Mouse (Mus musculus): ENCODE measurements around the gene Pias4. TPM values are rescaled to one million over a fixed set of nuclear protein-coding genes. Genes with fewer than 3 reads are reported as not detected.

Gene Pias4
- total and polyA plus RNA-seq, 3 experiments: 21.0 to 40.4 TPM; not detected in 1

DNA sequence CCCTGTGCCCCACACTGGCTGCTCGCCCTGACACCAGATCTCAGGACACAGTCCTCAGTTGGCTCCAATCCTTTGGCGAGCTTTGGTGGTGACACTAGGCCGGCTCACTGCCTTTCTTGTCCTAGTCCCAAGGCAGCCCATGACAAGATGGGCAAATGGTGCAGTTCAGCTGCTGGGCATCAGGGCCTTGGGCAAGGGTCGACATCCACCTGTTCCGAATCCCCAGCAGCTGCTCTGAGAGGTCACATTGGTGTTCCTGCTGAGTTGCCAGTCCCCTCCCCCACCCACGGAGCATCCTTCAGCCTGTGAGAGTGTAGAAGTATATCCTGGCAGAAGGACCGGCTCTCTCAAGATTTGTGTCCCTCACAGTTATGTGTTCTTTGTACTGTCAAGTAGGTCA lies 47.1 kb downstream of the Pias4 start:
- no peak for DNase-seq (ENCODE audit: low read depth, low spot score)
- H3K4me3 ChIP-seq (ENCODE audit: control insufficient read depth in 1 of 2, insufficient read depth in 1 of 2, low read depth in 2 of 2, low read length in 2 of 2): no peak overlapping the region
- H3K9ac ChIP-seq (ENCODE audit: control insufficient read depth, low read depth, low read length, poor library complexity, severe bottlenecking): no peak overlapping the region
- no peaks in the 10 kb centered on the region for H3K4me1 ChIP-seq (ENCODE audit: control insufficient read depth in 1 of 2, insufficient read depth in 2 of 2, low read length in 2 of 2)
- no peak overlapping the region for H3K27ac ChIP-seq (ENCODE audit: control insufficient read depth, low read depth, low read length)
- H3K36me3 ChIP-seq (ENCODE audit: control insufficient read depth in 1 of 2, insufficient read depth in 2 of 2, low read length in 2 of 2): no peaks in the 10 kb centered on the region; a peak in 2 of 4 replicates
- TF ChIP-seq ZNF384 (IDR thresholded peaks at IDR 0.05; ENCODE audit: low read depth, low read length): no peak
- TF ChIP-seq USF2 (IDR thresholded peaks at IDR 0.05; ENCODE audit: borderline replicate concordance in 1 of 2, insufficient read depth in 1 of 2, low read depth in 1 of 2, low read length in 2 of 2): no peak
- no peak for TF ChIP-seq HCFC1 (IDR thresholded peaks at IDR 0.05; ENCODE audit: low read depth, low read length)
- no peak for TF ChIP-seq CHD2 (IDR thresholded peaks at IDR 0.05; ENCODE audit: low read length)
- no peak for TF ChIP-seq MAX (IDR thresholded peaks at IDR 0.05; ENCODE audit: low read length)
- no peak for TF ChIP-seq CHD1 (IDR thresholded peaks at IDR 0.05; ENCODE audit: low read depth, low read length)
- no peak for TF ChIP-seq ZC3H11A (IDR thresholded peaks at IDR 0.05; ENCODE audit: low read depth, low read length)
- TF ChIP-seq GABPA (IDR thresholded peaks at IDR 0.05; ENCODE audit: low read depth, low read length): no peak
- TF ChIP-seq TCF12 (IDR thresholded peaks at IDR 0.05; ENCODE audit: low read depth, low read length): no peak
- no peak for TF ChIP-seq ZKSCAN1 (IDR thresholded peaks at IDR 0.05; ENCODE audit: low read depth, low read length)
- no peak for TF ChIP-seq SMC3 (IDR thresholded peaks at IDR 0.05; ENCODE audit: low read depth, low read length)
- no peak for TF ChIP-seq TBP (IDR thresholded peaks at IDR 0.05; ENCODE audit: low read depth, low read length)
- H3K9me3 ChIP-seq (replicated peaks; ENCODE audit: insufficient read depth, low read length): no peaks in the 10 kb centered on the region
- H3K27me3 ChIP-seq (ENCODE audit: control insufficient read depth in 1 of 2, insufficient read depth in 2 of 2, low read length in 2 of 2): no peaks in the 10 kb centered on the region
- no peaks in the 10 kb centered on the region for H3K79me2 ChIP-seq (ENCODE audit: control insufficient read depth, insufficient read depth, low read length, poor library complexity)

DNA sequence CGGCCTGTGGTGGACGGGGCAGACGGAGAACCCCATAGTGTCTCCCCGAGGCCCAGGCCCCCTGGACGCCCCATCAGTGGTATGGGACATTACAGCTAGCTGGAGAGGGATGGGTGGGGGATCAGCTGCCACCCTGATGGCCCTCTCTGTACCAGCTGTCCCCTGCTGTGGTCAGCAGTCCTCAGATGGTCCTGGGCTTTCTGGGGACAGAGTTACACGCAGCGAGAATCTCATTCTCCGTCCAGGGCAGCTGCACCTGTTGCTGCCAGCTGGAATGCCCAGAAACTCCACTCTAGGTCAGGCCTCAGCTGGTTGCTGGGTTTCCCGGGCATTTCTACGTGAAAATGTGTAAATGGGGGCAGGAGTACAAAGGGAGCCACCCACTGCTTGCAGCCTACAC lies 48.1 kb downstream of the Pias4 start:
- no peak for DNase-seq (ENCODE audit: low read depth, low spot score)
- H3K4me3 ChIP-seq (ENCODE audit: control insufficient read depth in 1 of 2, insufficient read depth in 1 of 2, low read depth in 2 of 2, low read length in 2 of 2): no peak overlapping the region
- H3K9ac ChIP-seq (ENCODE audit: control insufficient read depth, low read depth, low read length, poor library complexity, severe bottlenecking): no peak overlapping the region
- H3K27ac ChIP-seq (ENCODE audit: control insufficient read depth, low read depth, low read length): no peak overlapping the region
- H3K27me3 ChIP-seq (ENCODE audit: control insufficient read depth in 1 of 2, insufficient read depth in 2 of 2, low read length in 2 of 2): no peaks in the 10 kb centered on the region
- no peaks in the 10 kb centered on the region for H3K9me3 ChIP-seq (replicated peaks; ENCODE audit: insufficient read depth, low read length)
- peaks cover 0 to 2% of the 10 kb centered on the region in 2 experiments; a peak in 2 of 4 replicates for H3K36me3 ChIP-seq (ENCODE audit: control insufficient read depth in 1 of 2, insufficient read depth in 2 of 2, low read length in 2 of 2)
- H3K79me2 ChIP-seq (ENCODE audit: control insufficient read depth, insufficient read depth, low read length, poor library complexity): no peaks in the 10 kb centered on the region
- no peaks in the 10 kb centered on the region for H3K4me1 ChIP-seq (ENCODE audit: control insufficient read depth in 1 of 2, insufficient read depth in 2 of 2, low read length in 2 of 2)
- TF ChIP-seq MAX (IDR thresholded peaks at IDR 0.05; ENCODE audit: low read length): no peak
- no peak for TF ChIP-seq NELFE (IDR thresholded peaks at IDR 0.05; ENCODE audit: low read depth, low read length)
- TF ChIP-seq CHD1 (IDR thresholded peaks at IDR 0.05; ENCODE audit: low read depth, low read length): no peak
- TF ChIP-seq SMC3 (IDR thresholded peaks at IDR 0.05; ENCODE audit: low read depth, low read length): no peak
- TF ChIP-seq CTCF (IDR thresholded peaks at IDR 0.05 in 2 of 3, conservative IDR thresholded peaks at IDR 0.05 in 1 of 3; ENCODE audit: control insufficient read depth in 1 of 3, insufficient read depth in 1 of 3, low read depth in 2 of 3, low read length in 3 of 3, poor library complexity in 1 of 3, severe bottlenecking in 1 of 3): no peak
- no peak for TF ChIP-seq KAT2A (conservative IDR thresholded peaks at IDR 0.05; ENCODE audit: low read depth, low read length)
- TF ChIP-seq POLR2AphosphoS5 (IDR thresholded peaks at IDR 0.05; ENCODE audit: borderline replicate concordance, low read depth, low read length): no peak
- no peak for TF ChIP-seq UBTF (IDR thresholded peaks at IDR 0.05; ENCODE audit: borderline replicate concordance, insufficient read depth, low read depth, low read length)
- TF ChIP-seq MYC (IDR thresholded peaks at IDR 0.05; ENCODE audit: low read depth, low read length): no peak

Measured in MEL (cell line).